Comparison of ENCODE assay signal across 7 mouse cellular contexts in the genomic region with DNA sequence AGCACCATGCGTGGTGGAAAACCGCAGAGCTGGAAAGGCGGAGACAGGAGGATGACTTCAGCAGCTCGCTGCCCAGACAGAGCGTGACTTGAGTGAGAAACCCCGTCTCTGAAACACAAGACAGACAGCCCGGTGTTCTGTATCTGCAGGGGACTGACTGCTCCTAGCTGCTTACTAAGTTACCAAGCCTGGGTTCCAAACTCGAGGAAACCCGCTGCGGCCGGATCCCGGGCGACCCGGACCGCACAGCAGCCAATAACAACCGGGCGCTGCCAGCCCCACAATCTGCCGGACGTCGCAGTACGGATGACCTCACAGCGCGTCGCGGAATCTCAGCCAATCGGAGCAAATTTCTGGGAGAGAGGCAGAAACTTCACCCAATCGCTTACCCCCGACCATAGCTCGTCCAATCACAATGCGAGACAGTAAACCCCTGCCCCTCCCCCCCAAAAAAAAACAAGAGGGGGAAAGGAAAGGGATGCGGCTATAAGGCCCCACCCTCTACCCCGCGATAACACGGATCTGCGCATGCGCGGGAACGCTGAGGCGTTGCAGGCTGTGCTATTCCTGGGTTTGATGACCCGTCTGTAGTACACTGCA. TPM values are rescaled to one million over a fixed set of nuclear protein-coding genes. Genes with fewer than 3 reads are reported as not detected.
DNase-seq lines count a peak whose midpoint lies in the region; ATAC-seq lines count a peak whose summit lies in the region.

No protein-coding gene starts in this region.

- peak overlapping the region; percentile 70 for H3K27ac ChIP-seq in embryonic facial prominence, embryonic 11.5 days (replicated peaks; ENCODE audit: low read depth, low read length)
- peak overlapping the region; percentile 90 for H3K27ac ChIP-seq in limb, embryonic 10.5 days
- H3K27ac ChIP-seq in midbrain, embryonic 13.5 days = peak overlapping the region; percentile 88

- H3K4me3 ChIP-seq in embryonic facial prominence, embryonic 11.5 days (ENCODE audit: low read depth, low read length) = peak overlapping the region; percentile 65
- peak overlapping the region; percentile 80 for H3K4me3 ChIP-seq in limb, embryonic 10.5 days
- peak overlapping the region; percentile 60 for H3K4me3 ChIP-seq in midbrain, embryonic 13.5 days (replicated peaks)

- ATAC-seq in embryonic facial prominence, embryonic 11.5 days (replicated peaks; ENCODE audit: insufficient number of reproducible peaks, low FRiP score, low TSS enrichment, low read depth) = peak; percentile 90
- ATAC-seq in granulocyte monocyte progenitor cell, adult 5-6 weeks (replicated peaks; ENCODE audit: poor library complexity, severe bottlenecking) = peak; percentile 92
- peak; percentile 96 for ATAC-seq in midbrain, embryonic 13.5 days

- no peaks in the 10 kb centered on the region for H3K4me1 ChIP-seq in embryonic facial prominence, embryonic 11.5 days (ENCODE audit: control insufficient read depth, insufficient read depth, low read length)
- peaks cover 13% of the 10 kb centered on the region for H3K4me1 ChIP-seq in limb, embryonic 10.5 days
- peaks cover 21% of the 10 kb centered on the region for H3K4me1 ChIP-seq in midbrain, embryonic 13.5 days (replicated peaks)

- peak overlapping the region; percentile 85 for H3K4me2 ChIP-seq in embryonic facial prominence, embryonic 11.5 days (ENCODE audit: low read depth, low read length)
- H3K4me2 ChIP-seq in midbrain, embryonic 13.5 days (replicated peaks) = peak overlapping the region; percentile 90

- peak; percentile 98 for DNase-seq in adrenal gland, postnatal 14 days
- DNase-seq in embryonic facial prominence, embryonic 11.5 days (ENCODE audit: low spot score) = peak; percentile 99
- peak; percentile 98 for DNase-seq in kidney, adult 11 months
- peak; percentile 97 for DNase-seq in limb, embryonic 10.5 days (ENCODE audit: low spot score)
- DNase-seq in spleen, adult 12 weeks (ENCODE audit: low spot score) = peak; percentile 94

- H3K9ac ChIP-seq in embryonic facial prominence, embryonic 11.5 days (replicated peaks; ENCODE audit: low read length) = peak overlapping the region; percentile 78
- H3K9ac ChIP-seq in midbrain, embryonic 13.5 days (replicated peaks) = peak overlapping the region; percentile 76

- H3K27me3 ChIP-seq in embryonic facial prominence, embryonic 11.5 days (ENCODE audit: control insufficient read depth, insufficient read depth, low read length) = no peaks in the 10 kb centered on the region
- no peaks in the 10 kb centered on the region for H3K27me3 ChIP-seq in limb, embryonic 10.5 days (ENCODE audit: low read depth, poor library complexity, severe bottlenecking)
- no peaks in the 10 kb centered on the region for H3K27me3 ChIP-seq in midbrain, embryonic 13.5 days

- H3K9me3 ChIP-seq in embryonic facial prominence, embryonic 11.5 days (replicated peaks; ENCODE audit: control insufficient read depth, low read length) = no peaks in the 10 kb centered on the region
- no peaks in the 10 kb centered on the region for H3K9me3 ChIP-seq in limb, embryonic 10.5 days (replicated peaks)
- no peaks in the 10 kb centered on the region for H3K9me3 ChIP-seq in midbrain, embryonic 13.5 days

- no peaks in the 10 kb centered on the region for H3K36me3 ChIP-seq in embryonic facial prominence, embryonic 11.5 days (replicated peaks; ENCODE audit: control insufficient read depth, insufficient read depth, low read depth, low read length)
- no peaks in the 10 kb centered on the region for H3K36me3 ChIP-seq in limb, embryonic 10.5 days
- no peaks in the 10 kb centered on the region for H3K36me3 ChIP-seq in midbrain, embryonic 13.5 days

- WGBS in embryonic facial prominence, embryonic 11.5 days = under 1% methylated on average over 40 of the region's 40 CpGs
- under 1% methylated on average over 40 of the region's 40 CpGs for WGBS in limb, embryonic 10.5 days
- under 1% methylated on average over 39 of the region's 40 CpGs for WGBS in midbrain, embryonic 13.5 days

RNA-seq across cellular contexts. Expression of a gene that starts 13.1 kb away (rescaled TPM):
- total RNA-seq in adrenal gland, postnatal 14 days (2021) = 86.4 and 91.3 TPM in 2 replicates
- polyA plus RNA-seq in embryonic facial prominence, embryonic 11.5 days (2014; fragmentation: Nextera tagmentation; extraction: Ambion mirVana) = 46.2 and 48.6 TPM in 2 replicates
- total RNA-seq in granulocyte monocyte progenitor cell, adult 5-6 weeks (2014; fragmentation: Nextera tagmentation) = 32.6 and 46.7 TPM in 2 replicates
- total RNA-seq in granulocyte monocyte progenitor cell, adult 5-6 weeks (2017) = 10.5 and 12.8 TPM in 2 replicates
- 71.2 and 80.3 TPM in 2 replicates for polyA plus RNA-seq in limb, embryonic 10.5 days (2016; fragmentation: Nextera tagmentation; extraction: Ambion mirVana)
- polyA plus RNA-seq in midbrain, embryonic 13.5 days (2015; fragmentation: Nextera tagmentation; extraction: Ambion mirVana) = 68.4 and 77.5 TPM in 2 replicates

RNA-seq across cellular contexts. Expression of a gene that starts 42.4 kb away (rescaled TPM):
- total RNA-seq in adrenal gland, postnatal 14 days (2021) = 3.0 and 3.6 TPM in 2 replicates
- polyA plus RNA-seq in embryonic facial prominence, embryonic 11.5 days (2014; fragmentation: Nextera tagmentation; extraction: Ambion mirVana) = 3.5 TPM in 2 replicates
- total RNA-seq in granulocyte monocyte progenitor cell, adult 5-6 weeks (2014; fragmentation: Nextera tagmentation) = 2.6 TPM in 1 of 2 replicates, not detected in the other
- total RNA-seq in granulocyte monocyte progenitor cell, adult 5-6 weeks (2017) = 0.56 and 0.77 TPM in 2 replicates
- 2.8 and 3.8 TPM in 2 replicates for polyA plus RNA-seq in limb, embryonic 10.5 days (2016; fragmentation: Nextera tagmentation; extraction: Ambion mirVana)
- polyA plus RNA-seq in midbrain, embryonic 13.5 days (2015; fragmentation: Nextera tagmentation; extraction: Ambion mirVana) = 16.6 and 19.1 TPM in 2 replicates

RNA-seq across cellular contexts. Expression of a gene that starts 53.1 kb away (rescaled TPM):
- total RNA-seq in adrenal gland, postnatal 14 days (2021) = 3.0 and 10.0 TPM in 2 replicates
- polyA plus RNA-seq in embryonic facial prominence, embryonic 11.5 days (2014; fragmentation: Nextera tagmentation; extraction: Ambion mirVana) = 1.8 and 1.9 TPM in 2 replicates
- total RNA-seq in granulocyte monocyte progenitor cell, adult 5-6 weeks (2014; fragmentation: Nextera tagmentation) = 10.9 and 11.9 TPM in 2 replicates
- 6.5 and 8.6 TPM in 2 replicates for total RNA-seq in granulocyte monocyte progenitor cell, adult 5-6 weeks (2017)
- polyA plus RNA-seq in limb, embryonic 10.5 days (2016; fragmentation: Nextera tagmentation; extraction: Ambion mirVana) = 2.0 TPM in 2 replicates
- polyA plus RNA-seq in midbrain, embryonic 13.5 days (2015; fragmentation: Nextera tagmentation; extraction: Ambion mirVana) = 0.38 and 0.44 TPM in 2 replicates

Comparison
In these comparisons a context has a peak if more than half of its experiments do, and no peak if none do; other contexts are left out.
1. Peak in every context shown above with its lines: DNase-seq, ATAC-seq, H3K4me3 ChIP-seq and H3K27ac ChIP-seq.